8 mouse cellular contexts compared by ENCODE assay signal in the genomic region with DNA sequence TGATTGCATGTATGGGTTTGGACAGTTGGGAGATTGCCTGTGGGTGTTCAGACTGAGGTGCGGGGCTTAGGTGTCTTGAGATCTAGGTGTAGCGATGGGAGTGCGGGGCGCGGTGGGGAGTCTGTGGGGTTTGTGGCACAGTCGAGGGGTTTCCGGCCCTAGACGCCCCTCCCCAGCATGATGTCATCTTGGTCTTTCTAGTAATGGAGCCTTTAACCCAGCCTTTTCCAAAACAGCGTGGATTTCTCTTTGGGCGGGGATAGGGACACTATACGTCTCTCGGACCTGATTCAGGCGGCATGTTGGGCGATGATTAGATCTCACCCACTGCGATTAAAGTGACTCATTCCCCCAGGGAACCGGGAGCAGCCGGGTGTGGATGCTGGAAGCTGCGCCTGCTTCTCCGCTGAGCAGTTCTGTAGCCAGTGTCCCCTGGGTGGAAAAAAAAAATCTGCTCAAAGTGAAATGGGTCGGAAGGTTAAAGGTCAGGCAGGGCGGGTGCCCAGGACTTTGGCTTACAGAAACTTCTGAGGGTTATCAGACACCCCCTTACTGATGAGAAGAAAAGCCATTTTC. TPM values are rescaled to one million over a fixed set of nuclear protein-coding genes. Genes with fewer than 3 reads are reported as not detected.
DNase-seq lines count a peak whose midpoint lies in the region; ATAC-seq and TF ChIP-seq lines count a peak whose summit lies in the region.

No protein-coding gene starts in this region.

- H3K9me3 ChIP-seq in ES-Bruce4 (replicated peaks; ENCODE audit: control insufficient read depth, insufficient read depth, low read length, poor library complexity, severe bottlenecking) = no peaks in the 10 kb centered on the region
- H3K9me3 ChIP-seq in forebrain, embryonic 12.5 days = no peaks in the 10 kb centered on the region
- H3K9me3 ChIP-seq in heart, embryonic 16.5 days (replicated peaks; ENCODE audit: control insufficient read depth, low read length) = no peaks in the 10 kb centered on the region
- no peaks in the 10 kb centered on the region for H3K9me3 ChIP-seq in liver, embryonic 16.5 days (replicated peaks; ENCODE audit: control insufficient read depth, low read length)

- no peak overlapping the region for H3K27ac ChIP-seq in ES-Bruce4 (ENCODE audit: insufficient read depth, low read length)
- peak overlapping the region; percentile 87 for H3K27ac ChIP-seq in forebrain, embryonic 12.5 days
- peak overlapping the region; percentile 78 for H3K27ac ChIP-seq in heart, embryonic 16.5 days (ENCODE audit: low read length)
- H3K27ac ChIP-seq in liver, embryonic 16.5 days (ENCODE audit: low read length) = peak overlapping the region; percentile 93

- peak overlapping the region; percentile 87 for H3K4me2 ChIP-seq in forebrain, embryonic 12.5 days
- peak overlapping the region; percentile 94 for H3K4me2 ChIP-seq in heart, embryonic 16.5 days (ENCODE audit: low read depth, low read length)
- peak overlapping the region; percentile 75 for H3K4me2 ChIP-seq in liver, embryonic 16.5 days (ENCODE audit: low read depth, low read length)

- no peak for TF ChIP-seq POLR2A in ES-Bruce4 (IDR thresholded peaks at IDR 0.05; ENCODE audit: insufficient read depth, low read length)
- TF ChIP-seq POLR2A in brain, embryonic 14.5 days (IDR thresholded peaks at IDR 0.05; ENCODE audit: borderline replicate concordance, extremely low read depth, insufficient read depth, insufficient read length, poor library complexity, severe bottlenecking) = no peak

- 2% methylated on average over 21 of the region's 21 CpGs for WGBS in forebrain, embryonic 12.5 days
- 3% methylated on average over 21 of the region's 21 CpGs for WGBS in heart, embryonic 16.5 days
- under 1% methylated on average over 21 of the region's 21 CpGs for whole genome bisulfite sequencing in liver, embryonic 16.5 days (ENCODE audit: insufficient replicate concordance)

- peak overlapping the region; percentile 94 for H3K4me3 ChIP-seq in ES-Bruce4 (ENCODE audit: low read depth, low read length)
- H3K4me3 ChIP-seq in forebrain, embryonic 12.5 days (replicated peaks) = peak overlapping the region; percentile 98
- H3K4me3 ChIP-seq in heart, embryonic 16.5 days (ENCODE audit: low read length) = peak overlapping the region; percentile 77
- H3K4me3 ChIP-seq in liver, embryonic 16.5 days (ENCODE audit: low read depth, low read length) = peak overlapping the region; percentile 82

- peak; percentile 72 for DNase-seq in brain, embryonic 14.5 days (ENCODE audit: low read depth)
- DNase-seq in kidney, postnatal 14 days = peak; percentile 75
- DNase-seq in ovary, postnatal 36 days (ENCODE audit: low spot score) = peak; percentile 33
- peak; percentile 35 for DNase-seq in urinary bladder, adult 2 months (ENCODE audit: low spot score)

- no peak for TF ChIP-seq CTCF in ES-Bruce4 (IDR thresholded peaks at IDR 0.05; ENCODE audit: low read depth, low read length)
- TF ChIP-seq CTCF in brain, embryonic 14.5 days (IDR thresholded peaks at IDR 0.05; ENCODE audit: borderline replicate concordance, extremely low read depth, insufficient read depth, insufficient read length) = no peak

- H3K36me3 ChIP-seq in ES-Bruce4 (ENCODE audit: control insufficient read depth, insufficient read depth, low read length, poor library complexity, severe bottlenecking) = no peaks in the 10 kb centered on the region
- no peaks in the 10 kb centered on the region for H3K36me3 ChIP-seq in forebrain, embryonic 12.5 days (replicated peaks)
- no peaks in the 10 kb centered on the region for H3K36me3 ChIP-seq in heart, embryonic 16.5 days (ENCODE audit: control insufficient read depth, insufficient read depth)
- peaks cover 7% of the 10 kb centered on the region for H3K36me3 ChIP-seq in liver, embryonic 16.5 days (ENCODE audit: control insufficient read depth, insufficient read depth)

- H3K4me1 ChIP-seq in ES-Bruce4 (ENCODE audit: control insufficient read depth, insufficient read depth, low read length) = peaks cover 2% of the 10 kb centered on the region
- H3K4me1 ChIP-seq in forebrain, embryonic 12.5 days = peaks cover 30% of the 10 kb centered on the region
- H3K4me1 ChIP-seq in heart, embryonic 16.5 days (ENCODE audit: control insufficient read depth, insufficient read depth, low read length) = peaks cover 22% of the 10 kb centered on the region
- H3K4me1 ChIP-seq in liver, embryonic 16.5 days (ENCODE audit: control insufficient read depth, low read depth, low read length) = peaks cover 73% of the 10 kb centered on the region

- H3K27me3 ChIP-seq in ES-Bruce4 (ENCODE audit: control insufficient read depth, insufficient read depth, low read length, poor library complexity, severe bottlenecking) = no peaks in the 10 kb centered on the region
- H3K27me3 ChIP-seq in forebrain, embryonic 12.5 days = peaks cover 10% of the 10 kb centered on the region; the same call in 1 of the 2 replicates
- no peaks in the 10 kb centered on the region for H3K27me3 ChIP-seq in heart, embryonic 16.5 days (ENCODE audit: control insufficient read depth, insufficient read depth, low read length)
- no peaks in the 10 kb centered on the region for H3K27me3 ChIP-seq in liver, embryonic 16.5 days (ENCODE audit: control insufficient read depth, insufficient read depth, low read depth, low read length)

- peak overlapping the region; percentile 91 for H3K9ac ChIP-seq in ES-Bruce4 (ENCODE audit: low read depth, poor library complexity, severe bottlenecking)
- H3K9ac ChIP-seq in forebrain, embryonic 12.5 days = peak overlapping the region; percentile 97
- peak overlapping the region; percentile 94 for H3K9ac ChIP-seq in heart, embryonic 16.5 days (ENCODE audit: low read length)
- peak overlapping the region; percentile 99 for H3K9ac ChIP-seq in liver, embryonic 16.5 days (ENCODE audit: low read depth, low read length)

- TF ChIP-seq EP300 in ES-Bruce4 (IDR thresholded peaks at IDR 0.05; ENCODE audit: insufficient read depth, low read depth, low read length) = no peak

- peak; percentile 36 for ATAC-seq in forebrain, embryonic 12.5 days (ENCODE audit: low FRiP score)
- peak; percentile 5; the same call in 1 of the 2 replicates for ATAC-seq in heart, embryonic 16.5 days (replicated peaks; ENCODE audit: extremely low read depth, insufficient read depth, low FRiP score)
- no peak for ATAC-seq in liver, embryonic 16.5 days (ENCODE audit: low read depth)

RNA-seq across cellular contexts. Expression of gene Ap2a2, which starts 1.0 kb away (rescaled TPM):
- polyA plus RNA-seq in ES-Bruce4 (2011; ENCODE audit: insufficient read depth, insufficient read length, low read depth, missing spikeins) = 102 and 108 TPM in 2 replicates
- polyA plus RNA-seq in brain, embryonic 14.5 days (2012; rRNA removed) = 35.1 and 70.7 TPM in 2 replicates
- 106 and 112 TPM in 2 replicates for polyA plus RNA-seq in forebrain, embryonic 12.5 days (2016; fragmentation: Nextera tagmentation; extraction: Ambion mirVana)
- polyA plus RNA-seq in heart, embryonic 16.5 days (2015; fragmentation: Nextera tagmentation; extraction: Ambion mirVana) = 54.1 and 54.9 TPM in 2 replicates
- polyA plus RNA-seq in liver, embryonic 16.5 days (2015; fragmentation: Nextera tagmentation; extraction: Ambion mirVana) = 66.7 and 70.7 TPM in 2 replicates
- polyA plus RNA-seq in urinary bladder, adult 2 months (2012; rRNA removed) = 19.8 and 32.9 TPM in 2 replicates

RNA-seq across cellular contexts. Expression of gene Chid1, which starts 23.3 kb away (rescaled TPM):
- 14.9 and 16.7 TPM in 2 replicates for polyA plus RNA-seq in ES-Bruce4 (2011; ENCODE audit: insufficient read depth, insufficient read length, low read depth, missing spikeins)
- 29.4 and 34.8 TPM in 2 replicates for polyA plus RNA-seq in brain, embryonic 14.5 days (2012; rRNA removed)
- 24.0 and 24.2 TPM in 2 replicates for polyA plus RNA-seq in forebrain, embryonic 12.5 days (2016; fragmentation: Nextera tagmentation; extraction: Ambion mirVana)
- polyA plus RNA-seq in heart, embryonic 16.5 days (2015; fragmentation: Nextera tagmentation; extraction: Ambion mirVana) = 33.3 and 34.2 TPM in 2 replicates
- 25.3 and 26.6 TPM in 2 replicates for polyA plus RNA-seq in liver, embryonic 16.5 days (2015; fragmentation: Nextera tagmentation; extraction: Ambion mirVana)
- polyA plus RNA-seq in urinary bladder, adult 2 months (2012; rRNA removed) = 28.5 and 32.0 TPM in 2 replicates
